Mouse (Mus musculus) spleen, embryonic (tissue): Measurements from ENCODE around the gene Gm49416.
"Not testable (repeated sequence)": the region's sequence is repeated elsewhere in the genome, so short reads cannot be mapped to it uniquely, and the experiment has no call there.

Experiments used
- CTCF ChIA-PET: fragments of 350-600 bp; sonication (Branson Sonifier 250); formaldehyde crosslinking; loops from one replicate; lab custom pipeline; 2022; lab: Charles Lee

Gm49416 gene

GRCm38 (mm10) chr19:8872266-8872840 is 16.4 kb upstream of the Gm49416 start:
- CTCF ChIA-PET, result interaction anchor here (0.7 kb wide), 1 partner anchor 16 kb away, joined by 6 read pairs; no protein-coding TSS in a partner anchor

DNA sequence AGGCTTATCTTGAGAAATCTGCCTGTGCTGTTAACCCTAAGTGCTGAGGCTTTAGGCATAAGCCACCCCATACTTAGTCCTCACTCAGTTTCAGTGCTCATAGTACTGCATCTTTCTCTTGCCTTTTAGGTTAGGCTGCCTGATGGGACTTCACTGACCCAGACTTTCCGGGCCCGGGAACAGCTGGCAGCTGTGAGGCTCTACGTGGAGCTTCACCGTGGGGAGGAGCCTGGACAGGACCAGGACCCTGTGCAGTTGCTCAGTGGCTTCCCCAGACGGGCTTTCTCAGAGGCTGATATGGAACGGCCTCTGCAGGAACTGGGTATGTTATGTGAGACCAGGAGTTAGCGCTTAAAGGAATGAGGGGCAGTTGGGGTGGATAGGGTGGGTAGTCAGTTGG is 13.7 kb upstream of the Gm49416 start:
- CTCF ChIA-PET, result no interaction called here

DNA sequence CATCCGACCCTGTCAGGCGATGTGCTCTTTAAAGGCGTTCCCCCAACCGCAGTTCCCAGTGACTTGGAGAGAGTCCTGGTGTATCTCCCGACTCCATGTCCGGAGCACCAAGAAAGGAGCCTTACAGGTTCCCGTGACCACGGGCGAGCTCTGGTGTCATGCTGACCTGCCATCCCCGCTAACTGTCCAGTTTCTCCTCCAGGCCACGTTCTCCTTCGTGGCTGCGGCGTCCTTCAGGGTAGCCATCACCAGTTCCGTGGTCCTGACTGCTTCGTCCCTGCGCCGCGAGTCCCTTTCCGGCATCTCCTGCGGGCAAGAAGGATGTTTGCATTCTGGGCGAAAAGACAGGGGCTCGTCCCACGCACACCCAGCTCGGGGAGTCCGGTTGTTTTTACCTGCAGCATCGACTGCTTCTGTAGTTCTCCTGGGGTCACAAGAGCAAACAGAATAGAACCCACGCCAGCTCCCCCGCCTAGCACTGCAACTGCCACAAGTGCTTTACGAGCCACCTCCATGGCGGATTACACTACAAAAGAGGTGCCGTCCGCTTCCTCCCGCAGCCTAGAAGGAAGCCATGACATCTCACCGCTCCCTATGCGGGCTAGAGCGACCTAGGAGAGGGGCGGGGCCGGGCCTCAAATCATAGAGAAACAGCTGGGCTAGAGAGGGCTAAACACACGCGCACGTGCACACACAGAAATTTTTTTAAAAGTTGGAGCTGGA is 8.3 kb upstream of the Gm49416 start, which contains the start of gene Uqcc3:
Gene Uqcc3 (minus strand): TSS at position 613 of the 723 bp plus-strand sequence.
- CTCF ChIA-PET, result interaction anchor here (0.9 kb wide), 1 partner anchor 229 kb away, joined by 3 read pairs; no protein-coding TSS in a partner anchor

DNA sequence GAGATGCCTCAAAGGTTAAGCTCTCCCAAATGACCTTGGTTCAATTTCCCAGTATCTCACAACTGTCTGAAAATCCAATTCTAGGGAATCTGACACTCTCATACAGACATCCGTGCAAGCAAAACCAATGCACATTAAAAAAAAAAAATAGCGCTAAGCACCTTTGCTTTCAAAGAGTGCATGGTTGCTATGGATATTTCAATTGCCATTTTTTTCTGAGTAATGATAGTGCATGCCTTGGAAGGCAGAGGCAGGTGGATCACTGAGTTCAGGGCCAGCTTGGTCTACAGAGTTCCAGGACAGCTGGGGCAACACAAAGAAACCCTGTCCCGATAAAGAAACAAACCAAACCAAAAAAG is 7.7 kb upstream of the Gm49416 start:
- CTCF ChIA-PET, result interaction anchor here (0.7 kb wide), 1 partner anchor 67 kb away, joined by 3 read pairs; no protein-coding TSS in a partner anchor

DNA sequence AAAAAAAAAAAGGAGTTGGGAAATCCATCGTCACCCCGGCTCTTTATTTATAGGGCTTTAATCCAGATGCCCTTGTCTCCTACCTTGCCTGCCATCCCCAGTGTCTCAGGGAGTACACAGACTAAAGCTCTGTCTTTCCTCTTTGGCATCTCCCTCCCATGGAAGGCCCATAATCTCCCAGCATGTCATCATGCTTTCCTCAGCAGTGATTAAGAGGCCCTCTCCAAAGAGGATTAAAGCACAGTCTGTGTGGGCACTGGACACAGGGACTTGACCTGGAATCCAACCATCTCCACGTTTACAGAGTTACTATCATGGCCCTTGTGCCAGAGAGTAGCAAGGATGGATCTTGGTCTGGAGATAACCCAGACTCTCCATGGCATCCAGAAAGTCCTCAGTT is 5.1 kb upstream of the Gm49416 start, which contains the start of the genes Lbhd1 and Gm49403:
Gene Lbhd1 (plus strand): TSS at position 117 of the 400 bp plus-strand sequence.
Gene Gm49403 (plus strand): TSS at position 315 of the 400 bp plus-strand sequence.
- CTCF ChIA-PET, result no interaction called here

GRCm38 (mm10) chr19:8886916-8887584 is 1.7 kb upstream of the Gm49416 start:
- CTCF ChIA-PET, result interaction anchor here (0.9 kb wide), 1 partner anchor 44 kb away, joined by 4 read pairs; no protein-coding TSS in a partner anchor

DNA sequence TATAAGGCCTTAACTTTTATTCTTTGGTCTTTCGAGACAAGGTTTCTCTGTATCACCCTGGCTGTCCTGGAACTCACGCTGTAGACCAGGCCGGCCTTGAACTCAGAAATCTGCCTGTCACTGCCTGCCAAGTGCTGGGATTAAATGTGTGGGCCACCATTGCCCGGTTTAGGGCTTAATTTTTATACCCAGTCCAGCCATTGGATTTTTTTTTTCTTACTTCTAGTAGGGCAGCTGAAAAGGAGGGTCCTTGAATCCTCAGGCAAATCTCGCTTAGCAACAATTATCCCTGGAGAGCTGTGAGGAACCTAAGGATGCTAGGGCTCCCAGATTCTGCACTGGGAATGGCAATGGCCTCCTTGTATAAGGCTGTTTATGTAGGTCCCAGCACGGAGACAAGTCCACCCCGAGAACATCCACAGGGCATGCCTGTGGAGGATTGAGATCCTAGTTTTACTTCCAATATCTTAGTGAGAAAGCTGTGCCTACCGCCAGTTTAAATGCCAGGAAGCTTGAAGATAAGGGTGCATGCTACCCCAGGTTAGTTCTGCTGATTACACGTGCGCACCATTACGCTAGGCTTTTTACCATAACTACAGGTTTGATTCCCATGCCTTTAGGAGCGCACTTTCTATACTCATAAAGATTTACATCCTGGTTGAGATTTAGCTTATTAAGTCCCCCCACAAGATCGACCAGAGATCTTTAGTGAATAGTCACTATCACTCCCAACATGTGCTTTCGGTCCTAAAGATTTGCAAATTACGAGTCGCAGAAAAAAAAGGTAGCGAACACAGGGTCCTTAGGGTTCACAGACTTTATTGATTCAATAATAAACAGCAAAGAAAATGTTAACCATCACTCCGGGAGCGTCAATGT is 902 bp upstream of the Gm49416 start:
- CTCF ChIA-PET, result interaction anchor here (0.5 to 0.7 kb wide), 2 partner anchors 15 to 221 kb away, joined by 4 to 6 read pairs; no protein-coding TSS in a partner anchor

GRCm38 (mm10) chr19:8892829-8893766 is 4.4 kb downstream of the Gm49416 start, which contains the start of gene Ints5:
TSS of gene Ints5 (plus strand) at chr19:8893005.
- CTCF ChIA-PET, result interaction anchor here (0.6 to 0.8 kb wide), 3 partner anchors 70 to 998 kb away, joined by 6 to 24 read pairs (median 6); no protein-coding TSS in a partner anchor

DNA sequence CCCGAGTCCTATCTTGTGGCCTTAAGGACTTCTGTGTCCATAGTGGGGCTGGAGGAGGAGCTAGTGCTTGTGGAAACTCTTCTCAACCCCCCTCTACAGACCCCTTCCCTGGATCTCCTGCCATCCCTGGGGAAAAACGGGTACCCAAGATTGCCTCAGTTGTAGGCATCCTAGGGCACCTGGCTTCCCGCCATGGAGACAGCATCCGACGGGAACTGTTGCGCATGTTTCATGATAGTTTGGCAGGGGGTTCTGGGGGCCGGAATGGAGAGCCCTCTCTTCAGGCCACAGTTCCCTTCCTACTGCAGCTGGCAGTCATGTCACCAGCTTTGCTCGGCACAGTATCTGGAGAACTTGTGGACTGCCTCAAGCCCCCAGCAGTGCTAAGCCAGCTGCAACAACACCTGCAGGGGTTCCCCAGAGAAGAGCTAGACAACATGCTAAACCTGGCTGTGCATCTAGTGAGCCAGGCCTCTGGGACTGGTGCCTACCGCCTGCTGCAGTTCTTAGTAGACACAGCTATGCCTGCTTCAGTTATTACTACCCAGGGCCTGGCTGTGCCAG is 6.8 kb downstream of the Gm49416 start:
- CTCF ChIA-PET, result interaction anchor here (0.6 kb wide), 1 partner anchor 94 kb away, joined by 3 read pairs; no protein-coding TSS in a partner anchor

DNA sequence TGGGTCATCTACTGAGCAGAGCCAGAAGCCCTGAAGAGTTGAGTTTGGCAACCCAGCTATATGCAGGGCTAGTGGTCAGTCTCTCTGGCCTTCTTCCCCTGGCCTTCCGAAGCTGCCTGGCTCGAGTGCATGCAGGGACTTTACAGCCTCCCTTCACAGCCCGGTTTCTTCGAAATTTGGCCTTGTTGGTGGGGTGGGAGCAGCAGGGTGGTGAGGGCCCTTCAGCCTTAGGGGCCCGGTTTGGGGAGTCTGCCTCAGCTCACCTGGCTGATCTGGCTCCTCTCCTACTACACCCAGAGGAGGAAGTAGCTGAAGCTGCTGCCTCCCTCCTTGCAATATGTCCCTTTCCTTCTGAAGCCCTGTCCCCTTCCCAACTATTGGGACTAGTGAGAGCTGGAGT is 7.5 kb downstream of the Gm49416 start:
- CTCF ChIA-PET, result not testable (repeated sequence)

- CTCF ChIA-PET, result not testable (repeated sequence)
Observed at GRCm38 (mm10) chr19:8897211-8897864, 8.6 kb downstream of the Gm49416 start.

- CTCF ChIA-PET, result no interaction called here
Observed at GRCm38 (mm10) chr19:8897865-8898495, 9.3 kb downstream of the Gm49416 start, which contains the start of gene Ganab. TSS of gene Ganab (plus strand) at chr19:8898071.

- CTCF ChIA-PET, result no interaction called here
Observed at GRCm38 (mm10) chr19:8898576-8898975, 9.8 kb downstream of the Gm49416 start.

DNA sequence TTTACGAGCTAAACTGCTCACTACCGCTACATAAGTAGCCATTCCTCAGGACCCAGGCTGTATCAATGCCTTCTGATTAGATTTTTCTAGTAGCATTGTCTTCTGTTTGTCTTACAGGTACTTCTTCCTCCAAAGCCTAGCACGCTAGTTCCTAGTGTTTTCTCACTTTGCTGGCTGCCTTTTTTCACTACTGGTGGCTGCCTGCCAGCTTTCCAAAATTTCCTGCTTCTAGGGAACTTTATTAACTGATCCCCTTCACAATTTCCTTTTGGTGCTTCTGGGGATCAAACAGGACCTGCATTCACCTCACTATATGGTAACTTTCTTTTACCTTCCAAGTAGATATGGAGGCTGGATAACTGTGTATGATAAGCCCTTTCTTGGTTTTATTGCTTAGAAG is 10.4 kb downstream of the Gm49416 start:
- CTCF ChIA-PET, result no interaction called here

- CTCF ChIA-PET, result no interaction called here
Observed at GRCm38 (mm10) chr19:8903412-8903811, 14.7 kb downstream of the Gm49416 start.

- CTCF ChIA-PET, result no interaction called here
Observed at GRCm38 (mm10) chr19:8908531-8908930, 19.8 kb downstream of the Gm49416 start.

- CTCF ChIA-PET, result no interaction called here
Observed at GRCm38 (mm10) chr19:8911810-8912209, 23.1 kb downstream of the Gm49416 start.

DNA sequence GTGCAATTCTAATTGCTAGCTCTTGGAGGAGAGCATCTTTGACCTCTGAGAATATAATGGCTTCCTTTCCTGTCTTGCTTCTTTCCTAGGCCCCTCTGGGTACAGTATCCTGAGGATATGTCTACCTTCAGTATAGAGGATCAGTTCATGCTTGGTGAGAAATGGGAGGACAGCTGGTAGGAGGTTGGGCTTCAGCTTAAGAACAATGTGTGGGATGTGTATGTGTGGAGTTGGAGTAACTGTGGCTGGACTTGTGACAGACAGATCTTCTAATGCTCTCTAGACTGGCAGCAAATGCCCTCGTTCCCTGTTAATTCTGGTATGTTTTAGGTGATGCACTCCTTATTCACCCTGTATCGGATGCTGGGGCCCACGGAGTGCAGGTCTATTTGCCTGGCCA is 25.5 kb downstream of the Gm49416 start:
- CTCF ChIA-PET, result no interaction called here
